Mouse (Mus musculus): ENCODE measurements around the gene Mtmr4.

The Mtmr4 gene

DNA sequence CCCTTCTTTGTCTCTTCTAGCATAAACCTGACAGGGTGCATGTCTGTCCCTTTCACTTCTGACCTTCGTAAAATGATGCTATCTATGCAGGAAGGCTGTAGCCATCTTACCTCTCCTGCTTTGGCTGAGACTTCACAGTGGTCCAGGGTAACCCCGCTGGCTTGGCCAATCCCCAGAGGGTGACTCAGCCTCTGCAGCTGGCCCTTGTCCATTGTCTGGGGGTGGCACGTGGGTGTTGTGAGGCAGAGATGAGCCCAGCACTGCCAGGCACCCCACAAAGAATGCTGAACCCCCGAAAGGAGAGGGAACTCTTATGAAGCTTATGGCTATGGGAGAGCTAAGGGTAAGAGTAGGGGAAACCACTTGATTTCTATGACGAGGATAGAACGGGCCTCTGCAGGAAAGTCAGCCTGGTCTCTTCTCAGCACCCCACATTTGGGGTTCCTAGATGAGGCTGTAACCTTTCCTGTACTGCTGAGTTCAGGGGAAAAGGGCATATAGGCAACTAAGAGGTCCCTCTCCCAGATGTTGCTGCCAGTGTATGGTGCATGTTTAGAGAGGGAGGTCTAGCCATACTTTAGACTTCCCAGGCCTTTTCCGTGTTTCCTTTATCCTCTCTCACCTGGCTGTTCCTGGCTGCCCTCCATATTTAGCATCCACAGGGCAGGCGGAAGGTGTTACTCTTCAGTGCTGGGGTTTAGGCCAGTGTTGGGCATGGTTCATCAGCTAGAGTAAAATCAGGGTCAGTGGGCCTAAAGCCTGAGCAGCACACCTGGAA lies 9.8 kb upstream of the Mtmr4 start:
- peak; percentile 43 for DNase-seq (ENCODE audit: low read depth, low spot score)

DNA sequence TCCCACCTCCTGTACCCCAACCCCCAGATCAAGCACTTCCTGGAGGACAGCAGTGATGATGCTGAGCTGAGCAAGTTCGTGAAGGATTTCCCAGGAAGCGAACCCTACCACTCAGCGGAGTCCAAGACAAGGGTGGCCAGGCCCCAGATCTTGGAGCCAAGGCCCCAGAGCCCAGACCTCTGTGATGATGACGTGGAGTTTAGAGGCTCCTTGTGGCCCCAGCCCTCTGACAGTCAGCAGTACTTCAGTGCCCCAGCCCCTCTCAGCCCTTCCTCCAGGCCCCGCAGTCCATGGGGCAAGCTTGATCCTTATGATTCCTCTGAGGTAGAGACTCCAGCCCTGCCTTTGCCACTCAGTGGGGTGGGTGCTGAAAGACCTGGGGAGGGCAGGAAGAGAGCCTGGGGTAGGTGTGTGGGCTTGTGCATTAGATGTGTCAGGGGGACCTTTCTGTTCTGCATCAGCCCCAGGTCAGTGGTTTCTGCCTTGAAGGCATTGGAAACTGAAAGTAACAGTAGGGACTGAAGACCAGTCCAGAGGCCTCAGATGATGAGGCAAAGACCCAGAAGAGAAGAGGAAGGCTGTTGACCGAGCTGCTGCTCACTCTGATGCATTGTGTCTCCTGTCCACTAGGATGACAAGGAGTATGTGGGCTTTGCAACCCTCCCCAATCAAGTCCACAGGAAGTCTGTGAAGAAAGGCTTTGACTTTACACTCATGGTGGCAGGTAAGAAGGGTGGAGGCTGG lies 8.5 kb upstream of the Mtmr4 start:
- DNase-seq (ENCODE audit: low read depth, low spot score), result no peak

DNA sequence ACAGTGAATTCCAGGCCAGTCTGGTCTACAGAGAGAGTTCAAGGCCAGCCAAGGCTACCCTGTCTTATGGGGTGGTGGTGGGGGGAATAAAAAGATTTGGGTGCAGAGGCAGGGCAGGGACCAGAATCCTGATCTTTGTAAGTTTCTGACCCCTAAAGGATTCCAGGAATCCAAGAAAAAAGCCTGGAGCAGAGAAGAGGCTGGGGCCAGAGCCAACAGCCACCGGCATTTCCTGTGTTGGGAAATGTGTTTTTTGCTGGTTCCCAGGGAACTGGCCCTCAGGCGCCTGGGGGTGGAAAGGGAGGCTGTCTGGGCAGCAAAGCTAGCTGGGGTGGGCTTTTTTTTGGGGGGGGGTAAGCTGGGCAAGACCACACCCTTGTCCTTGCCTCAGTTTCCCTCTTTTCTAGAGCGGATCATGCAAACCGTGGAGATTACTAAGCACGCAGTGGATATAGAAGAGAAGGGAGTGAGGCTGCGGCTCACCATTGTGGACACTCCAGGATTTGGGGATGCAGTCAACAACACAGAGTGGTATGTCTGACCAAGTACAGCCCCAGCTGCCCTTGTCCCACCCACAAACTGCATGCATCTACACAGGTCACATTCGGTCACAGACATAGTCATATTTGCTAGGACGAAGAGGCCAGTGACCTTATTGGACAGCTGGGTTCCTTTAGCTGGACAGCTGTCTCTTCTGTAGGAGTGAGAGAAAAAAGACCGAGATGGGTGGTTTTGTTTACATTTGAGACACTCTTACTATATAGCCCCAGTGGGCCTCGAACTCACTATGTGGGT lies 7.1 kb upstream of the Mtmr4 start:
- peak; percentile 76 for DNase-seq (ENCODE audit: low read depth, low spot score)

DNA sequence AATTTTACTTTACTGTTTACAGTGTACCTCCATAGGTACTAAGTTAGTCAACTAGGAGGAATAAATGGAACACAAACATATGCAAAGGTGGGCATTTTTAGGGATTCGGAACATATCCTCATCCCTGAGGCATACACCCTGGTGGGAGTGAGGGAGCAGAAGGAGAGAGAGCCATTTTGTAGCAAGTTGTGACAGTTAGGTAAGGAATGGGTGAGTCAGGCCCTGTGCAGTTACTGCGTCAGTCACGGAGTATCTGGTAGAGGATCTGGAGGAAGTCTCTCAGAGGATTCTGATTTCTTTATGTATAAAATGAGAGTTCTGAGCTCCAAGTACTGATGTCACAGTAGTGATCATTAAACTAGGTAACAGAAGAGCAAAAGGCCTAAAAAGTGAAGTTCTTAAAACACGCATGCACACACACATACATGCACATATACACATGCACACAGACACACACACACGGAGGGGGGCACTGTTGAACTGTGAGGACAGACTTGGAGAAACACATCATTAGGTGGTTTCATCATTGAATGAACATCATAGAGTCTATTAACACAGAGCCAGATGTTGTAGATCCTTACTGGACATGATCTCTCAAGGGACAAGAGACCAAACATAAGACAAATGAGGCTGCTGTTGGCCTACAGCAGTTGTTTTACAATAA lies 4.6 kb upstream of the Mtmr4 start:
- peak; percentile 58 for DNase-seq (ENCODE audit: low read depth, low spot score)

DNA sequence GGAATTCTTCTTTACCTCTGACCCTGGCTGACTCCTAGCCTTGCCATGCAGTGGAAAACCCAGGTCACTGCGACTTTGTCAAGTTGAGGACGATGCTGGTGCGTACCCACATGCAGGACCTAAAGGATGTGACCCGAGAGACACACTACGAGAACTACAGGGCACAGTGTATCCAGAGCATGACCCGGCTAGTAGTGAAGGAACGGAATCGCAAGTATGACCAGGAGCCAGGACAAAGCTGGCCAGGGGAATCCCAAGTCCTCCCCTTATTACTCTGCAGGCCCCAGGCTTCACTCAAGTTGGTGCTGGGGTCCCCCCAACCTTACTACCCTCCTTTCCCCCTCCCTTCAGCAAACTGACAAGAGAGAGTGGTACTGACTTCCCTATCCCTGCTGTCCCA lies 2.4 kb upstream of the Mtmr4 start:
- DNase-seq (ENCODE audit: low read depth, low spot score), result no peak

DNA sequence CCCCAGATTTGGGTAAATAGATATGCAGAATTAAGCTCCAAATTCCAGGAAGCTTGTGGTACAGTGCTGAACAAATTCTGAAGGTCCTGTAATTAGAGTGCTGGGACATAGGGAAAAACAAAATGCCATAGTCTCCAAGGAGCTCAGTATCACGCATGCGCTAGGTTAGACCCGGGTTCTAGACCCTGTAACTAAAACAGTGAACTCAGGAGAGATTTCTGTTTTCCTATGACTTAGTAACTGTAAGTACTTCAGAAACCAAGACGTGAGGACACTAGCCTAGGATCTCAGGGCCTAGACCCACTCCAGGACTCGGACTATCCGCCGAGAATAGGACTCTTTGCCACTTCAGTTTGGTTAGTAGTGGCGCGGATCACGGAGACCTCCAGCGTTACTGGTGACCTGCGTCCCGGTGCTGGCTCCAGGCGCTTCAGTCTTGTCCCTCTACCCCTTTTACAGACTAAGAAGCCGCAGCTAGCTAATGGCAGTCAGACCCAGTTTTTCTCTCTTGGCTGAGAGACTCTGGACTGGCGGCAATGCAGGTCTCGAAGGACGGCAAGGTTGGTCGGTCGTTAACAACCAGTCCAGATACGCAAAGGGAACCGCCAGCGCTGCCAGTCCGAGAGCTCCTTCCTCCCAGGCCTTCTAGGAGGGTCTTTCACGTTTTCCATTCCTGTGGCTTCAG lies 979 bp upstream of the Mtmr4 start:
- DNase-seq (ENCODE audit: low read depth, low spot score), result no peak

DNA sequence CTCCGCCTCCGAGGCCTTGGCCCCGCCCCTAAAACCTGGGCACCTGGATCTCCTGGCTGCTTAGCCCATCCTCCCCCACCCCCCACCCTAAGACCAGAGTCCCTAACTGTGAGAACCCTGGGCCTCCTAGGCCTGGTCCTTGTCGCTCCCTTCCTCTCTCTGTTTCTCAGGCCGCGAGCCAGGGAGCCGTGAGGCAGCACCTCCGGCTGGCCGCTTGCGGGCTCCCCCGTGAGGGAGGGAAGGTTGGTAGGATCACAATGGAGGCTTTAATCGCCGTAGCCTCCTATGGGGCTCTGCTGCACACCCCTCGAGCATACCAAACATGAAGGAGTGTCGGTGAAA lies 363 bp downstream of the Mtmr4 start:
- DNase-seq (ENCODE audit: low read depth, low spot score), result no peak

DNA sequence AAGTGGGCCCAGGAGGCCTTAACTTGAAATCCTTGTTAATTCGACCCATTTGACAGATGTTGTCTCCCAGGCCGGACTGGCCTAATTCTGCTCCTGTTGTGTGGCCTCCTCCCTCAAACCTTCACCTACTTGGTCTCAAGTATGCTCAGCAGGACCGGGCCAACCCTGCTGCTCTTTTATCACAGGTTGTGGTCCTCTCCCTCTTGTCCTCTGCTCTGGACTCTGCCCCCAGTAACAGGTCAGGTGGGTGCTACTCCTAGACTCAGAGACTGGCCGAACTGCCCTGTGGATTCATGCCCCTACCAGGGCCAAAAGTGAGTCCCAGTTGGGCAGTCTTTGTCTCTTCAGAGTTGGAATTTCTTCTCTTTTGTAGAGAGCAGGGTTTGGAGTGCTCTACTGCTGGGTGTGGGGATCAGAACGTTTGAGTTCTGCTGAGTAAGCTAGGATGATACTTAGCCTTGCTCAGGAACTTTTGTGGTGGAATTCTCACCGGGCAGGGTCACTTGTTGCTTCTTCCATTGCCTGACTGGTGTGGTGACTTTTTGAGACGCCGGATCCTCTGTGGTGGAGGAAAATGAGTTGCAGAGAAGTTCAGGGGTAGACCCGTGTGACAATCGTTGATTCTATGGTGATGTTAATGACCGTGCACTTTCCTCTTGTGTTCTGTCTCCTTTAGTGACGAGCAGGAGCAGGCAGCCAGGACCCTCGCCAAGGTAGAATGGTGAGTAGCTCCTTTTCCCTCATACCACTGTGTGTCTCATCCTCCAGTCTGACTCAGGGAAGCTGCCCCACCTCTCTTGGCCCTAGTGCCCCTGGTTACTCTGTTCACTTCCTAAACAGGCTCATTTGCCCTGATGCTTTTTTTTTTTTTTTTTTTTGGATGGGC lies 994 bp downstream of the Mtmr4 start:
- peak; percentile 61 for DNase-seq (ENCODE audit: low read depth, low spot score)

DNA sequence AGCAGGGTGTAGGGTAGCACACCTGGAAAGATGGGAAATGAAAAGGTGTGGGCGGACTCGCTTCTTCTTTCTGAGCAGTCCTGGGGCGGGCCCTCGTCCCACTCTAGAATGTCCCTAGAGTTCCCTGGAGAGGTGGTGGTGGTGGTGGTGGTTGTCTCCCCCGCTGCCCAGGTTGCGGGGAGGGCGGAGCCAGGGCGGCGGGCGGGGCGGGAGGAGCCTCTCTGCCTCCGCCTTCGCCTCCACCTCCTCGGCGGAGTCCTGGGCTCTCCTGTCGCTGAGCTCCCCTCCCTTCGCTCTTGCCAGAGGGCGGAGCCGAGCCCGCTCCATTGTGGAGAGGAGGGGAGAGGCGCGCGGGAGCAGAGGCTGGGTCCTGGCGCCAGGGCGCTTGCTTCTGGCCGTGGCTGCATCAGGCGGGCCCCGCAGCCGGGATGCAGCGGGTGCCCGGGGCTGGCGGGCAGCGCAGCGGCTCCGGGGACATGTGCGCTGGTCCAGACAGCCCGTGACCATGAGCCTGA lies 3.4 kb downstream of the Mtmr4 start:
- DNase-seq (ENCODE audit: low read depth, low spot score), result peak; percentile 86

DNA sequence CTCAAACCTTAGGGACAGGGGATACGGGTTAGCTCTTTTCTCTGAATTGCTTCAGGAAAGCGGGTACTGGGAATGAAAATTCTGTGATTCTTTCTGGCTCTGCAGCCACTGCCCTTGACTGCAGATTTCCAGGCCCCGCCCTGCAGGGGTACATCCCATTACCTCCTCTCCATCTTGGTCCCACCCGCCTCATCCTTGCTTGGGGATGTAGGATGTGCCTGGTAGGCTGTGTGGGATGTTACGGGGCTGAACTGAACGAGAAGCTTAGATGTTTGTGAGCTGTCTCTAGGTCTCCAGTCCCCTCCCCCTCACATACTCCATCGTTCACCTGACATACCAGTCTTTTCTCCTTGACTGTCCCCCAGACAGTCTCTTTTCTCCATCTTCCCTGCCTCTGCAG lies 4.0 kb downstream of the Mtmr4 start:
- DNase-seq (ENCODE audit: low read depth, low spot score), result peak; percentile 64

DNA sequence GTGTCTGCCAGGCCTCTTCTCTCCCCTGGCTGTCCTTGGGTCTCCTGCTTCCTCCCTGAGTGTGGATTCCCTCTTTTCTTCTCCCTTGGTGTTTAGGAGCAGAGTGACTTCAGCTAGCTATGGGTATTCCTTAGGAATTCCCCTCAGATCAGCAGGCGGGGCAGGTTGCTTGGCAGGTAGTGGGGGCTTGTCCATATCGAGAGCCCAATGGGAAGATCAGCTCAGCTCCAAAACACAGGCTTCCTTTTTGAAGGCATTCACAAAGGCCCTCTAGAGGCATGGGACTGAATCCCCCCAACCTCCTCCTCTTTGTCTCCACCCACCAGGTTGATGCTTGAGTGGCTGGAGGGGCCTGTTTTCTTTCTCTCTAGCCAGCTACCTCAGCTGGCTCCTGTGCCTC lies 4.5 kb downstream of the Mtmr4 start:
- no peak for DNase-seq (ENCODE audit: low read depth, low spot score)

DNA sequence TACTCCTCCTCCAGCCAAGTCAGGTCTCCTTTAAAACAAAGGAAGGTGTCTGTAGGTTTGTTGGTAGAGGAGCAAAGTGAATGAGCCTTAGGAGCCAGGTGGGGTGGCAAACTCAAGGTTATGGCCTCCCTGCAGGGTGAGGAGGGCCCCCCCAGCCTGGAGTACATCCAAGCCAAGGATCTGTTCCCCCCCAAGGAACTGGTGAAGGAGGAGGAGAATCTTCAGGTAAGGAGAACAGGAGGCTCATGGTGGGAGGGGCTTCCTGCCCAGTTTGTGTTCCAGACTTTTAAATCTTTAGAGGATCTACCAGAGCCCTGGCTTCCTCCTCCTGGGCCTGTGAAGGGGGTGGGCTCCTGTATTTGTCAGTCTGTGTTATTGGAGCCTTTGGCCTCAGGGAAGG lies 5.1 kb downstream of the Mtmr4 start:
- DNase-seq (ENCODE audit: low read depth, low spot score), result no peak

DNA sequence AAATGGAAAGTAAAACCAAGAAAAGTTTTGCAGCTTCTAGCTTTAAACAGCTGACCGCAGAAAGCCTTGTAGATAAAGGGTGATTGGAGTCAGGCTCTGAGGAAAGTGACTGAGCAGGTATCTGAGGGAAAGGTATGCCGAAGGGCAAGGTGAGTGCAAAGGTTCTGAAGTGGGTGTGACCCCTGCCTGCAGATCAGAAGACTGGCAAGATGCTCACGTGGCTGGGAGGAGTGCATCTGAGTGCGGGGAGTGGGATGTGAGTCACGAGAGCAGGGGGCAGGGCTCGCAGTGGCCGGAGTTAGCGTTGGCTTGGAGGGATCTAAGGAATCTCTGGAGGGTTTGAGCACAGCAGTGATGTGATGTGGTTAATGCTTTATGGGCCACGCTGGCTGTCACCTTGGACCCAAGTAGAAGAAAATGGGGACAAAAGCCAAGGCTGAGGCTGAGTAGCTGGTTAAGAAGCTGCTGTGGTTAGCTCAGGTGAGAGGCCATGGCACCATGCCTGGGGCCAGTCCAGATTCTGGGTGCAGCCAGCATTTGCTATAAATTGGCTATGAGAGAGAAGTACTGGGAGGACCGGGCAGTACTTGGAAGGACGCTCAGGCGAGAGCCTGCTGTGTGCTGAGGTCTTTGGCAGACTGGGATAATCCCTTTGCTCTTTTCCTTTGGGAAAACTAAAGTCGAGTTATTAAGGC lies 7.6 kb downstream of the Mtmr4 start:
- no peak for DNase-seq (ENCODE audit: low read depth, low spot score)

DNA sequence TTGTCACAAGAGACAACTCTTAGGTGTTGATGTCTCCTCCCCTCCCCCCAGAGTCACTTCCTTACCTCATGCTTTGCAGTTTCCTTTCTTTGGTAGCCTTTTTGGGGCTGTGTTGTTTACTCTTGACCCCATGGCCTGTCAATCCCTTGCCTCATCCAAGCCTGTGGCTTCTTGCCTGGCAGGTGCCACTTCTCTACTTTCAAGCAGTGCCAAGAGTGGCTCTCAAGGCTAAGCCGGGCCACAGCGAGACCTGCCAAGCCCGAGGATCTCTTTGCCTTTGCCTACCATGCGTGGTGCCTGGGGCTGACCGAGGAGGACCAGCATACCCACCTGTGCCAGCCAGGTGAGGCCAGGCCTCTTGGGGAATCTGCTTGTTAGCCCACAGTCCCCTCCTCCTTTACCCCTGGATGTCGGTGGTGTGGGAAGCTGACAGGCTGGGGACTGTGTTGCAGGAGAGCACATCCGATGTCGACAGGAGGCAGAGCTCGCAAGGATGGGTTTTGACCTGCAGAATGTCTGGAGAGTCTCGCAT lies 8.4 kb downstream of the Mtmr4 start:
- no peak for DNase-seq (ENCODE audit: low read depth, low spot score)

DNA sequence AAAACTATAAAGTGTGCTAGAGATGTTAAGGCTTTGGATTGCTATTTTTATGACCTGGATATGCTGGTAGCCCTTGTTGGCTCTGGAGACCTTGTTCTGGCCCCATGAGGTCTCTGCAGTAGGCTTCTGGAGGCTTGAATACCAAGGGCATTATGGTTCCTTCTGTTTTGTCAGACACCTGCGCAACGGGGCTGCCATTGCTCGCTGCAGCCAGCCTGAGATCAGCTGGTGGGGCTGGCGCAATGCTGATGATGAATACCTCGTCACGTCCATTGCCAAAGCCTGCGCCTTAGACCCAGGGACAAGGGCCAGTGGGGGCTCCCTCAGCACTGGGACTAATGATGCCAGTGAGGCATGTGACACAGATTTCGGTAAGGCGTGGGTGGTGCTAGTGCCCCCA lies 10.3 kb downstream of the Mtmr4 start:
- DNase-seq (ENCODE audit: low read depth, low spot score), result no peak

DNA sequence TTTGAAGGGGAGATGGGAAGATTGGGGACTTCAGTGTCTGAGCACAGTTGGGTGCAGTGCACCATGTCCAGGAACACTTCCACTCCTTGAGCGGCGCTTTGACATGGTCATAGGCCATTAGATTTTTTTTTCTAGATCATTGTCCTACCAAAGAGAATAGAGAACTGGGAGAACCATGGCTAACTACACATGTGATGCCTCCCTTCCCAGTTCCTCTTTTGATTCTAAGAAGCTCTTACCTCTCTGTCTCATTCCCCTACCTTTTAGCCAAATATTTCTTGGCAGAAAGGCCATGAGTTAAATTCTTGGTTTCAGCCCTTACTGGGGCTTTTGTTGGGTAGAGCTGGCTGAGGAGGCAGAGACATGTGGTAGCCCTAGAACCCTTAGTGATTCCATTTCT lies 11.6 kb downstream of the Mtmr4 start:
- DNase-seq (ENCODE audit: low read depth, low spot score), result no peak

DNA sequence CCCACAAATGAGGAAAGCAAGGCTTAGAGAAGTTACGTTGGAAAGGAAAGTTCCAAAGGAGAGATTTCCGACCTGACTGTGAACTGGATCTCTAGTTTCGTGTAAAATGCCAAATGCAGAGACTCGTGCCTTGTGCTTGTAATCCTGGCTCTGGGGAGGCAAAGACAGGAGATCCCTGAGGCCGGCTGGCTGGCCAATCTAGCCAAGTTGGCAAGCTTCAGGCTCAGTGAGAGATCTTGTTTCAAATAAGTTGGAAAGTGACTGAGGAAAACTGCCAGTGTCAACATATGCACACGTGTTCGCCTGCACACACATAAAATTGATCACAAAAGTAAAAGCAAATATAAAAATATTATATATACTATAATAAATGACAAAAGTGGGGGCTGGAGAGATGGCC lies 17.3 kb downstream of the Mtmr4 start:
- DNase-seq (ENCODE audit: low read depth, low spot score), result no peak

DNA sequence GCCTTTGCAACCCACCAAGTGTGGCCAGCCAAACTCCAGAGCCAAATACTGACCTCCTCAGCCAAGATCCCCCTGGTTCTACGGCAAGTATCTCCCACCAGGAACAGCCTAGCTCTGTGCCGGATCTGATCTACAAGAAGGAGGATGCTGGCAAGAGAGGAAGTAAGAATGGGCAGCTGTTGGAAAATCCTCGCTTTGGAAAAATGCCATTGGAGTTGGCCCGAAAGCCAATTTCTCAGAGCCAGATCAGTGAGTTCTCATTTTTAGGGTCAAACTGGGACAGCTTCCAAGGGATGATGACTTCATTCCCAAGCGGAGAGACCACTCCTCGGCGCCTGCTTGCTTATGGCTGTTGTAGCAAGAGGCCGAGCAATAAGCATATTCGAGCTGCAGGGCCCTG lies 19.6 kb downstream of the Mtmr4 start:
- DNase-seq (ENCODE audit: low read depth, low spot score), result no peak

DNA sequence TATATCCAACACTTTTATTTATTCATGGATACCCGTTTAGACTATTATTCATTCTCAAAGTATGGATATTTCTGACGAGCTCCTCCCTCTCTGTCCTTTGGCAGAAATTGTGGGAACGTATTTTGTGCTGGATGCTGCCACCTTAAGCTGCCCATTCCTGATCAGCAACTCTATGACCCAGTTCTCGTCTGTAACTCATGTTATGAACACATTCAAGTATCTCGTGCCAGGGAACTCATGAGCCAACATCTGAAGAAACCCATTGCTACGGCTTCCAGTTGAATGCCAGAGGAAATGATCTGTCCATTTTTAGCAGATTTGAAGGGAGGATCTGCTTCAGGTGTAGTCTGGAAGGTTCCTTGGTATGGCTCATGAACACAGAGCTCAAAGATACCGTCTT lies 22.0 kb downstream of the Mtmr4 start:
- DNase-seq (ENCODE audit: low read depth, low spot score), result no peak
